7 mouse cellular contexts compared by ENCODE assay signal in the genomic region with DNA sequence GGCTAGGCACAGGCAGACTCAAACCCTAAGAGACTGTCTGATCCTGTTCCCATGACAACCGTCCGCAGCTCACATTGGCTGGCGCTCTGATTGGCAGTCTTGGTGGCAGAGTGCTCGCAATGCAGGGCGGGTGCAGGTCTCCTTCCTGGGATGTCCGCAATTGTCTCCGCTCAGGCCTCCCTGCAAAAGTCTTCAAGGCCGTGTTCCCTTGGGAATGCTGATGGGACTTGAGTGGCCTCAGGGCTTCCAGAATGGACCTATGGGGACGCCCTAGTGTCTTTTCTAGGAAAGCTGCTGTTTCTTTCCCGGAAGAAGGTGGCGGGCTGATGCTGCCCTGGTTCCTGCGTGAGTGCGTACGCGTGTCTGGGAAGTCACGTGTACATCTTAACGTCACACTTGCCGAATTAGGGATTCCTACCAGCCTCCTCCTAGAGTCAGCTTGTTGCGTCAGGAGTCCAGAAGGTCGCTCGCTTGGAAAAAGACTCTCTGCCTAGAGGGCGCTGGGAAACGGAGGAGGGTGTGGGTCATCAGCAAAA.
DNase-seq lines count a peak whose midpoint lies in the region; ATAC-seq and TF ChIP-seq lines count a peak whose summit lies in the region.

No protein-coding gene starts in this region.

- peak; percentile 23; the same call in 1 of the 2 replicates for TF ChIP-seq CTCF in heart, adult 2 months (IDR thresholded peaks at IDR 0.05)

- H3K36me3 ChIP-seq in embryonic facial prominence, embryonic 10.5 days (replicated peaks): no peaks in the 10 kb centered on the region
- H3K36me3 ChIP-seq in heart, adult 2 months (ENCODE audit: control insufficient read depth, insufficient read depth, low read length): no peaks in the 10 kb centered on the region
- H3K36me3 ChIP-seq in limb, embryonic 10.5 days: no peaks in the 10 kb centered on the region
- H3K36me3 ChIP-seq in midbrain, embryonic 11.5 days (ENCODE audit: control insufficient read depth, insufficient read depth, low read length): no peaks in the 10 kb centered on the region

- H3K79me2 ChIP-seq in heart, adult 2 months (replicated peaks; ENCODE audit: control insufficient read depth, insufficient read depth, low read length): no peaks in the 10 kb centered on the region

- ATAC-seq in midbrain, embryonic 11.5 days (ENCODE audit: low FRiP score): peak; percentile 98

- DNase-seq in adrenal gland, postnatal 36 days: peak; percentile 86 to 88
- DNase-seq in embryonic facial prominence, embryonic 10.5 days (ENCODE audit: low spot score): peak; percentile 88
- peak; percentile 72 to 88 for DNase-seq in heart, adult 2 months
- peak; percentile 73 for DNase-seq in kidney, adult 18-20 months
- peak; percentile 84 for DNase-seq in limb, embryonic 10.5 days (ENCODE audit: low spot score)
- DNase-seq in midbrain, embryonic 11.5 days (ENCODE audit: low spot score, missing footprints): peak; percentile 98
- DNase-seq in right cerebral cortex, postnatal 4 days: peak; percentile 75

- peak; percentile 26 for TF ChIP-seq POLR2A in heart, adult 2 months (IDR thresholded peaks at IDR 0.05; ENCODE audit: insufficient read depth, low read depth, low read length)

- H3K9ac ChIP-seq in heart, adult 2 months (ENCODE audit: low read depth, low read length): peak overlapping the region; percentile 51
- peak overlapping the region; percentile 61 for H3K9ac ChIP-seq in midbrain, embryonic 11.5 days (ENCODE audit: low read length)

- peak overlapping the region; percentile 86 for H3K27ac ChIP-seq in embryonic facial prominence, embryonic 10.5 days (replicated peaks)
- H3K27ac ChIP-seq in heart, adult 2 months: peak overlapping the region; percentile 77
- peak overlapping the region; percentile 80 for H3K27ac ChIP-seq in limb, embryonic 10.5 days
- peak overlapping the region; percentile 63; the same call in 1 of the 2 replicates for H3K27ac ChIP-seq in midbrain, embryonic 11.5 days (ENCODE audit: low read depth, low read length)

- peak overlapping the region; percentile 83 for H3K4me2 ChIP-seq in midbrain, embryonic 11.5 days

- peak; percentile 59; the same call in 1 of the 2 replicates for TF ChIP-seq EP300 in heart, adult 2 months (IDR thresholded peaks at IDR 0.05; ENCODE audit: insufficient read depth, low read depth, low read length)

- intact Hi-C loops in heart, adult 2 months (cut with DNase I): no loop called here

- WGBS in embryonic facial prominence, embryonic 10.5 days: 0% methylated on average over 23 of the region's 23 CpGs
- WGBS in heart, adult 2 months: under 1% methylated on average over 23 of the region's 23 CpGs
- under 1% methylated on average over 23 of the region's 23 CpGs for WGBS in limb, embryonic 10.5 days
- 0% methylated on average over 23 of the region's 23 CpGs for whole genome bisulfite sequencing in midbrain, embryonic 11.5 days

- peaks cover 11% of the 10 kb centered on the region for H3K4me1 ChIP-seq in embryonic facial prominence, embryonic 10.5 days
- H3K4me1 ChIP-seq in heart, adult 2 months (ENCODE audit: control insufficient read depth, insufficient read depth, low read length): peaks cover 7% of the 10 kb centered on the region
- H3K4me1 ChIP-seq in limb, embryonic 10.5 days: peaks cover 15% of the 10 kb centered on the region
- H3K4me1 ChIP-seq in midbrain, embryonic 11.5 days (ENCODE audit: control insufficient read depth, insufficient read depth, low read length): no peaks in the 10 kb centered on the region

- no peaks in the 10 kb centered on the region; the same call in 1 of the 2 replicates for H3K27me3 ChIP-seq in embryonic facial prominence, embryonic 10.5 days (replicated peaks; ENCODE audit: low read depth, poor library complexity, severe bottlenecking)
- no peaks in the 10 kb centered on the region for H3K27me3 ChIP-seq in heart, adult 2 months (ENCODE audit: control insufficient read depth, insufficient read depth, low read length)
- H3K27me3 ChIP-seq in limb, embryonic 10.5 days (ENCODE audit: low read depth, poor library complexity, severe bottlenecking): no peaks in the 10 kb centered on the region
- H3K27me3 ChIP-seq in midbrain, embryonic 11.5 days (ENCODE audit: control insufficient read depth, insufficient read depth, low read length): no peaks in the 10 kb centered on the region

- peak overlapping the region; percentile 69 for H3K4me3 ChIP-seq in embryonic facial prominence, embryonic 10.5 days
- H3K4me3 ChIP-seq in heart, adult 2 months: peak overlapping the region; percentile 54
- peak overlapping the region; percentile 70 for H3K4me3 ChIP-seq in limb, embryonic 10.5 days
- H3K4me3 ChIP-seq in midbrain, embryonic 11.5 days (ENCODE audit: low read depth, low read length): peak overlapping the region; percentile 48

- H3K9me3 ChIP-seq in embryonic facial prominence, embryonic 10.5 days: no peaks in the 10 kb centered on the region
- H3K9me3 ChIP-seq in limb, embryonic 10.5 days (replicated peaks): no peaks in the 10 kb centered on the region
- no peaks in the 10 kb centered on the region for H3K9me3 ChIP-seq in midbrain, embryonic 11.5 days (ENCODE audit: control insufficient read depth, low read length)

Comparison
In these comparisons a context has a peak if more than half of its experiments do, and no peak if none do; other contexts are left out.
1. Peak in every context shown above with its lines: DNase-seq, ATAC-seq, H3K4me3 ChIP-seq and H3K27ac ChIP-seq.